Mouse (Mus musculus): Measurements from ENCODE around the gene Rmnd5a. TPM values are rescaled to one million over a fixed set of nuclear protein-coding genes. Genes with fewer than 3 reads are reported as not detected.
A peak's percentile ranks its signal among the peaks of the same experiment; 100 is the strongest.
"Not testable (repeated sequence)": the region's sequence is repeated elsewhere in the genome, so short reads cannot be mapped to it uniquely, and the experiment has no call there.

Rmnd5a gene
- 17.8 and 18.7 TPM in 2 replicates for polyA plus RNA-seq (2016; fragmentation: Nextera tagmentation; extraction: Ambion mirVana)

GRCm38 (mm10) chr6:71440492-71441250 is at the start of gene Rmnd5a:
Gene Rmnd5a (minus strand): TSS chr6:71440637.
- Histone ChIP-seq H3K9ac (peak within 1 kb of the TSS; percentile 88), H3K4me3 (peak within 1 kb of the TSS; percentile 97), H3K27ac (peak within 1 kb of the TSS; percentile 97), H3K9me3 (no peaks in the 10 kb centered on the region), H3K36me3 (no peaks in the 10 kb centered on the region), H3K4me1 (peaks cover 35% of the 10 kb centered on the region), H3K4me2 (replicated peaks) (peak within 1 kb of the TSS; percentile 92), H3K27me3 (no peaks in the 10 kb centered on the region)
- under 1% methylated on average over 75 of the region's 75 CpGs for WGBS
- peak; percentile 99 for ATAC-seq (ENCODE audit: insufficient number of reproducible peaks, insufficient read depth, low FRiP score, low TSS enrichment)

GRCm38 (mm10) chr6:71487966-71488365 is 47.5 kb upstream of the Rmnd5a start:
- no peaks in the 10 kb centered on the region for H3K36me3 ChIP-seq
- no peak overlapping the region for H3K4me2 ChIP-seq (replicated peaks)
- H3K27ac ChIP-seq: no peak overlapping the region
- no peak for ATAC-seq (ENCODE audit: insufficient number of reproducible peaks, insufficient read depth, low FRiP score, low TSS enrichment)
- H3K4me1 ChIP-seq: no peaks in the 10 kb centered on the region
- H3K27me3 ChIP-seq: no peaks in the 10 kb centered on the region
- 43% methylated on average over 4 of the region's 4 CpGs for WGBS
- H3K9ac ChIP-seq: no peak overlapping the region
- H3K9me3 ChIP-seq: no peaks in the 10 kb centered on the region
- H3K4me3 ChIP-seq: no peak overlapping the region

- H3K9me3 ChIP-seq: no peaks in the 10 kb centered on the region
- H3K27ac ChIP-seq: no peak overlapping the region
- no peaks in the 10 kb centered on the region for H3K27me3 ChIP-seq
- no peak overlapping the region for H3K4me3 ChIP-seq
- ATAC-seq (ENCODE audit: insufficient number of reproducible peaks, insufficient read depth, low FRiP score, low TSS enrichment): no peak
- H3K36me3 ChIP-seq: no peaks in the 10 kb centered on the region
- no peak overlapping the region for H3K4me2 ChIP-seq (replicated peaks)
- WGBS: 79% methylated on average over 1 of the region's 1 CpGs
- no peaks in the 10 kb centered on the region for H3K4me1 ChIP-seq
- no peak overlapping the region for H3K9ac ChIP-seq
Observed at GRCm38 (mm10) chr6:71486867-71487266, 46.4 kb upstream of the Rmnd5a start.

GRCm38 (mm10) chr6:71486226-71486625 is 45.8 kb upstream of the Rmnd5a start:
- no peak overlapping the region for H3K27ac ChIP-seq
- no peaks in the 10 kb centered on the region for H3K27me3 ChIP-seq
- H3K4me3 ChIP-seq: no peak overlapping the region
- no peak overlapping the region for H3K4me2 ChIP-seq (replicated peaks)
- H3K9me3 ChIP-seq: no peaks in the 10 kb centered on the region
- ATAC-seq (ENCODE audit: insufficient number of reproducible peaks, insufficient read depth, low FRiP score, low TSS enrichment): no peak
- WGBS: 45% methylated on average over 2 of the region's 2 CpGs
- no peak overlapping the region for H3K9ac ChIP-seq
- H3K36me3 ChIP-seq: no peaks in the 10 kb centered on the region
- H3K4me1 ChIP-seq: no peaks in the 10 kb centered on the region

- Histone ChIP-seq H3K4me2 (replicated peaks) (no peak overlapping the region), H3K9me3 (no peaks in the 10 kb centered on the region), H3K4me1 (no peaks in the 10 kb centered on the region), H3K27ac (no peak overlapping the region), H3K36me3 (no peaks in the 10 kb centered on the region), H3K9ac (no peak overlapping the region), H3K27me3 (no peaks in the 10 kb centered on the region), H3K4me3 (no peak overlapping the region)
- no peak for ATAC-seq (ENCODE audit: insufficient number of reproducible peaks, insufficient read depth, low FRiP score, low TSS enrichment)
- WGBS: 74% methylated on average over 5 of the region's 5 CpGs
Observed at GRCm38 (mm10) chr6:71485246-71485645, 44.8 kb upstream of the Rmnd5a start.

- H3K4me3 ChIP-seq: no peak overlapping the region
- H3K9ac ChIP-seq: no peak overlapping the region
- 30% methylated on average over 7 of the region's 7 CpGs for WGBS
- H3K27me3 ChIP-seq: no peaks in the 10 kb centered on the region
- H3K27ac ChIP-seq: no peak overlapping the region
- H3K9me3 ChIP-seq: no peaks in the 10 kb centered on the region
- no peaks in the 10 kb centered on the region for H3K4me1 ChIP-seq
- no peaks in the 10 kb centered on the region for H3K36me3 ChIP-seq
- H3K4me2 ChIP-seq (replicated peaks): no peak overlapping the region
- no peak for ATAC-seq (ENCODE audit: insufficient number of reproducible peaks, insufficient read depth, low FRiP score, low TSS enrichment)
Observed at GRCm38 (mm10) chr6:71481136-71481535, 40.7 kb upstream of the Rmnd5a start.

- no peak overlapping the region for H3K9ac ChIP-seq
- H3K4me1 ChIP-seq: no peaks in the 10 kb centered on the region
- H3K4me2 ChIP-seq (replicated peaks): no peak overlapping the region
- no peak for ATAC-seq (ENCODE audit: insufficient number of reproducible peaks, insufficient read depth, low FRiP score, low TSS enrichment)
- H3K27ac ChIP-seq: no peak overlapping the region
- no peaks in the 10 kb centered on the region for H3K9me3 ChIP-seq
- 91% methylated on average over 1 of the region's 1 CpGs for WGBS
- no peak overlapping the region for H3K4me3 ChIP-seq
- H3K36me3 ChIP-seq: no peaks in the 10 kb centered on the region
- H3K27me3 ChIP-seq: no peaks in the 10 kb centered on the region
Observed at GRCm38 (mm10) chr6:71480136-71480535, 39.7 kb upstream of the Rmnd5a start.

- H3K4me1 ChIP-seq; ATAC-seq (ENCODE audit: insufficient number of reproducible peaks, insufficient read depth, low FRiP score, low TSS enrichment); H3K27me3 ChIP-seq; H3K4me3 ChIP-seq; H3K9me3 ChIP-seq; H3K27ac ChIP-seq; H3K36me3 ChIP-seq; H3K4me2 ChIP-seq (replicated peaks); H3K9ac ChIP-seq: not testable (repeated sequence)
- WGBS: 93% methylated on average over 2 of the region's 2 CpGs
Observed at GRCm38 (mm10) chr6:71479588-71479987, 39.2 kb upstream of the Rmnd5a start.

GRCm38 (mm10) chr6:71478816-71479568 is 38.6 kb upstream of the Rmnd5a start:
- not testable (repeated sequence) for H3K4me1 ChIP-seq; ATAC-seq (ENCODE audit: insufficient number of reproducible peaks, insufficient read depth, low FRiP score, low TSS enrichment)
- WGBS: 82% methylated on average over 10 of the region's 10 CpGs

GRCm38 (mm10) chr6:71476783-71477182 is 36.3 kb upstream of the Rmnd5a start:
- Histone ChIP-seq H3K4me1 (no peaks in the 10 kb centered on the region), H3K27me3 (no peaks in the 10 kb centered on the region), H3K9me3 (no peaks in the 10 kb centered on the region), H3K27ac (no peak overlapping the region), H3K4me3 (no peak overlapping the region), H3K9ac (no peak overlapping the region), H3K36me3 (no peaks in the 10 kb centered on the region), H3K4me2 (replicated peaks) (no peak overlapping the region)
- 66% methylated on average over 5 of the region's 5 CpGs for WGBS
- ATAC-seq (ENCODE audit: insufficient number of reproducible peaks, insufficient read depth, low FRiP score, low TSS enrichment): no peak

More at GRCm38 (mm10) chr6:71478816-71479568, 38.6 kb upstream of the Rmnd5a start:
- H3K27me3 ChIP-seq; H3K9me3 ChIP-seq; H3K27ac ChIP-seq; H3K36me3 ChIP-seq; H3K4me3 ChIP-seq; H3K4me2 ChIP-seq (replicated peaks); H3K9ac ChIP-seq: not testable (repeated sequence)

- H3K4me3 ChIP-seq: no peak overlapping the region
- H3K4me2 ChIP-seq (replicated peaks): no peak overlapping the region
- no peak for ATAC-seq (ENCODE audit: insufficient number of reproducible peaks, insufficient read depth, low FRiP score, low TSS enrichment)
- WGBS: 91% methylated on average over 3 of the region's 3 CpGs
- no peaks in the 10 kb centered on the region for H3K9me3 ChIP-seq
- no peak overlapping the region for H3K9ac ChIP-seq
- no peak overlapping the region for H3K27ac ChIP-seq
- no peaks in the 10 kb centered on the region for H3K4me1 ChIP-seq
- H3K27me3 ChIP-seq: no peaks in the 10 kb centered on the region
- no peaks in the 10 kb centered on the region for H3K36me3 ChIP-seq
Observed at GRCm38 (mm10) chr6:71475604-71476003, 35.2 kb upstream of the Rmnd5a start.

GRCm38 (mm10) chr6:71472786-71473185 is 32.3 kb upstream of the Rmnd5a start:
- H3K4me2 ChIP-seq (replicated peaks): no peak overlapping the region
- WGBS: 57% methylated on average over 1 of the region's 1 CpGs
- ATAC-seq (ENCODE audit: insufficient number of reproducible peaks, insufficient read depth, low FRiP score, low TSS enrichment): no peak

More at GRCm38 (mm10) chr6:71472786-71473185, 32.3 kb upstream of the Rmnd5a start:
- Histone ChIP-seq H3K27ac (no peak overlapping the region), H3K4me1 (no peaks in the 10 kb centered on the region), H3K4me3 (no peak overlapping the region), H3K36me3 (no peaks in the 10 kb centered on the region), H3K27me3 (no peaks in the 10 kb centered on the region), H3K9ac (no peak overlapping the region), H3K9me3 (no peaks in the 10 kb centered on the region)
